Mouse (Mus musculus): ENCODE data around the gene Glra4.

Gene Glra4

DNA sequence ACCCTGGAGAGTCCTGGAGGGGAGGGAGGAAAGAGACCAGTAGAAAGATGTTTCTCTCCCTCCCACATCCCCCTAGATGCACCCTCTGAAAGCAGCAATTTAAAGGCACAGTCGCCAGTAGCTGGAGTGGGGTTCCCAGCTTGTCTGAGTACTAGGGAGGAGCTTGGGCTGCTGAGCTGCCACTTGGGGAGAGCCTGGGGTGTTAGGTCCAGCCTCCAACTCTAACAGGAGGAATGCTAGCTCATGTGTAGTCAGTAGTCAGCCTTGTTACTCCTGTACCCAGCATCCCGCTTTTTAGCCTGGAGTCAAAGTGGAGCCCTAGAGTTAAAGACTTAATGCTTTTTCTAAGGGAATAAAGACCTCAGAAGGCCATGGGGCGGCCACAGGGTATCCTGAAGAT lies at the start of gene Glra4:
Gene Glra4, minus strand, starts transcription at position 101 of the 400 bp plus-strand sequence.
- DNase-seq, result no peak

DNA sequence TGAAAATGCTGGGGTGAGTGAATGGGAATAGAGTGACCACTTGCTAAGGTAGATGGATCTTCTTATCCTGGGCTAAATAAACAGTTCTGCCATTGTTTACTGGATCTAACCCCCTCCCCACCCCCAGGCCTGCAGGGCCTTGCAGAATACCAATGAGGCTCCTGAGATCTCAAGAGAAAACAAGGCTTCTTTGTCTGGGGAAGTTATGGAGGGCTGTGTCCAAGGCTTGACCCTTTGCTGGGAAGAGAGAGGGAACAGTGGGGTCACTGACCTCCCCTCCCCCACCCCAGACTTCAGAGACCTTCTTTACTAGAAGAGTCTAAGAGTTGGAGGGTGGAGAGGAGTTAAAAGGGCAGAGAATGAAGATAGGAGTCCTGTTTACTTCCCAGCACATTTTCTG lies 48.7 kb upstream of the Glra4 start:
- DNase-seq, result peak; percentile 31

DNA sequence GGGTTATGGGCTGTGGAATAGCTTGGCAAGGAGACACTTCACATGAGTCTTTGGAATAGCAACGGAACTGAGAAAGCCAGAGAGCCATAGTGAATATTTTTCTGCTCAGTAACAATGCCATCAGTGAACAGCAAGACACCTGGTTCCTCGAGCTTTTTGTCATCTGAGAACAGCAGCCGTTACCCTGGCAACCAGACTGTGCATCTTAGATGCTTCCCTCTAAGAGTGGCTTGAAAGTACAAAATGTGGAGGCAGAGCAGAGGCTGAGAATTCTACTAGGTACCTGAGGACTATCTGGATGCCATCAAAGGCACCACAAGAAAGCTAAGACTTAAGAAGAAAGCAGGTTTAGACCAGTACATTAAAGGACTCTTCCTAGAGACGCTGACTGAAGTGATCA lies 45.1 kb upstream of the Glra4 start:
- no peak for DNase-seq

DNA sequence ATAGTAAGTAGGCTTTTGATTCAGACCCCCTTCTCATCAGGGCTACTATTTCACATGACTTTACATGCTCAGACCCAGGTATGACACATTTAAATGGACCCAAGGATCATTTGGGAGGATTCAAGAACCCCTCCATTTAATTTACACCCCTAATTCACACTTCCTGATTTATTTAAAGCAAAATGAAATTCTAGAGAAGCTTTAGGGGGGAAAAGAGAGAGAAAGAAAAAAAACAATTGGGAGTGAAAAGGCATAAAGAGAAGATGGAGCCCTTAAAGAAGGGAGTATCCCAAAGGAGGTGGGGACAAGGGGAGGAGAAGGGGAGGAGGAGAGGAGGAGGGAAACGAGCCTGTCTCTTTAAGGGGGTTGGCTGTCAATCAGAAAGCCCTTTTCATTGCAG lies 42.4 kb upstream of the Glra4 start, which contains the start of gene Plp1:
Gene Plp1, plus strand, starts transcription at position 301 of the 400 bp plus-strand sequence.
- no peak for DNase-seq

DNA sequence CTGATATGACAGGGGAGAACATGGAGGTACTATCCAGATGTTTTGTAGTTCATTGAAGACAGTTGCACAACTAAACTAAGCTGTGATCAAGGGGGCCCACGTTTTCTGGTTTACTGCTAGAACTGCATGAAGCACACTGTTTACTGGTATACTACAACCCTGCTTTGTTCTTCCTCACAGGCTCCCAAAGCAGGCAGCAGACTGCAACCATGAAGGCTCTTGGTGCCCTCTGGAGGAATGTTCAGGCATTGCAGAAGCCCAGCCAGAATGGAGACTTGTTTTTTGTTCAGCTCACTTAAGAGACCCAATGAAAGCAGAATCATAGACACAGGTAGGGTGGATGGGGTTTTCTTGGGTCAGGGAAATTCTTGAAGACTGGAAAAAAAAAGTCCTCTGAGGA lies 40.3 kb upstream of the Glra4 start:
- peak; percentile 69 for DNase-seq

DNA sequence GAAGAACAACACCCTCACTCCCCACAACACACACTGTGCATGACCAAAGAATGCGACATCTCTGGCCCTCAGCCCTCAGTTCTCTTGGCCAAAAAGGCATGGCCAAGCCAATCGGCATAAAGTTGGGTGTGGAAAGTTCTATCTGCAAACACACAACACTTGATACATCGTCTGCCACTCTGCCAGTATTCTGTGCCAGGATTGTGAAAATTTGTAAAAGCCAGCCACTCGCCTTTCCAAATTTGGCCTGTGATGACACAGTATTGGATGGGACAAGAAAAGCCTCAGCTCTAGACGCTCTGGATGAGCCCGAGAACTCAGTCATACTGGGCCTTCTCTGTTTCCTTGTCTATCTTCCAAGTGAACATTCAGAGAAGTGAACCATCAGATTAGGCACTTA lies 39.8 kb upstream of the Glra4 start:
- no peak for DNase-seq

DNA sequence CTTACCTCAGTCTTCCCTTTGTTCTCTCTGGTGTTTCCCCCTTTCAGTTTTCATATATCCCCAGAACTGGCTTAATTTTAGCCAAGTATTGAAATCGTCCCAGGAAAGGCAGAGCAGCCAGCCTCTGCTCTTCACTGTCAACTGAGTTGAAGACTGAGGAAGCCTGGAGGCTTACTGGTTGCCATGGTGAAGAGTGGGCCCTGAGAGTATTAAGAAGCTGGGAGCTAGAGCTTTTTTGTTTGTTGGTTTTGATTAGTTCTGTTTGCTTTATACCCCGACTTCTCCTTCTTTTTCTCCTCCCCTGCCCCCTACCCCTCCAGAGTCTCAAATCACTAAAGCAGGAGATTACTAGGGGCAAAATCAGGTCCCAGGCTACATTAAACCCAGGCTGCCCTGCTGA lies 17.3 kb upstream of the Glra4 start:
- DNase-seq, result peak; percentile 9

DNA sequence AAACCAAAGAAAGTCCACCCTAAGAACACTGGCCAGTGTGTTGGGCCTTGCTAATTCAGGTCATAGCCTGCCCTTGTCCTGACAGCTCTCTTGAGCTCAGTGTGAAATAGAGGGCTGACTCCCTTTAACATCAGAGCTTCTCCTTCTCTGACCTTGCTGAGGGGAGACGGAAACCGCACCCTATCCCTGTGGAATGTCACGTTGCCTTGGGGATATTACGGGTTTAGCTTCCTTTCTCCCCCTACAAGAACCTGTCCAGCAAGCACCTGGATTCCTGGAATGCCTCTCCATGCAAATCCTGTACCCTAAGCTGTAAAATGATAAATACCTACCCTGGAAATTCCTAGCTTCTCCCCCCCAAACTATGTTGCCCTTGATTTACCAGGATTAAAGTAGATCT lies 9.5 kb upstream of the Glra4 start:
- DNase-seq, result no peak

- no peak for DNase-seq
These were observed 679 bp downstream of the Glra4 start for GRCm38 (mm10) chrX:136779262-136779661.

GRCm38 (mm10) chrX:136778046-136778445 lies 1.9 kb downstream of the Glra4 start:
- DNase-seq, result no peak

GRCm38 (mm10) chrX:136773035-136773434 lies 6.9 kb downstream of the Glra4 start:
- DNase-seq, result no peak

GRCm38 (mm10) chrX:136761103-136762074 lies 18.6 kb downstream of the Glra4 start:
- DNase-seq, result peak; percentile 62

DNA sequence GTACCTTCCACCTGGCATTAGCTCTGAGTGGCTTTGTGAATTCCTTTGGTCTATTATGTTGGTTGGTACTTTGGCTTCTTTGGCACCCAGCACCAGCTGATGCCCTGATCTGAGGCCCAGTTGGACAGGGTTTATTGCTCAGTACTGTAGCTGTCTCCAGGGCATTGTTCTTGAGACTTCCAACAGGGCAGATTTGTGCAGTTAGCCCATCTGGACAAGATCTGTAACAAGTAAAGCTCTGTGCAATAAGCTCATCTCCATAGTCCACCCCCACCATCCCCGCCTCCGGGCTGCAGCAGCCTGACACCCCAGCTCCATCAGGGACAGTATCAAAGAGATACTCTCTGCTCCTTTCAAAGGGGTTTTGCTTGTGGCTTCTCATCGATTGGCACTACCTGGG lies 24.5 kb downstream of the Glra4 start:
- DNase-seq, result no peak

- DNase-seq, result no peak
These were observed 30.6 kb downstream of the Glra4 start for GRCm38 (mm10) chrX:136749329-136749728.

GRCm38 (mm10) chrX:136744663-136745062 lies 35.3 kb downstream of the Glra4 start:
- DNase-seq, result peak; percentile 2

DNA sequence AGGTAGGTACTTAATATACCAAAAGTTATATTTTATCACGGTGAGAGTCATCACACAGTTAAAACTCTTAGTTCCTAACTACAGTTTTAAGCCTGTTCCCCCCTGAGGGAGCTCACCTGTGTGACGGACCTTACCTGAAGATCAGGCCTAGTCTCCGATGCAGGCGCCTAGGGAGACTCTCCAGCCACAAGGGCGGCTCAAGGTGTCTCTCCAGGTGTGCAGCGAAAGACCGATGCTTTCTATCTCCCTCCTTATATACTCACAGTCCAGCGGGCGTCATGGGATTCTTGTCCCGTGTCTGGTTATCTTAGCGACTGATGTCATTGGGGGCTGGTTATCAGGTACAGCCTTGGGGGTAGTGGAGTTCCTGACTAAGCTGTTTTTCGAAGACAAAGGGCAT lies 36.5 kb downstream of the Glra4 start, which contains the start of gene Morf4l2:
Gene Morf4l2, minus strand, starts transcription at position 232 of the 400 bp plus-strand sequence.
- DNase-seq, result no peak

DNA sequence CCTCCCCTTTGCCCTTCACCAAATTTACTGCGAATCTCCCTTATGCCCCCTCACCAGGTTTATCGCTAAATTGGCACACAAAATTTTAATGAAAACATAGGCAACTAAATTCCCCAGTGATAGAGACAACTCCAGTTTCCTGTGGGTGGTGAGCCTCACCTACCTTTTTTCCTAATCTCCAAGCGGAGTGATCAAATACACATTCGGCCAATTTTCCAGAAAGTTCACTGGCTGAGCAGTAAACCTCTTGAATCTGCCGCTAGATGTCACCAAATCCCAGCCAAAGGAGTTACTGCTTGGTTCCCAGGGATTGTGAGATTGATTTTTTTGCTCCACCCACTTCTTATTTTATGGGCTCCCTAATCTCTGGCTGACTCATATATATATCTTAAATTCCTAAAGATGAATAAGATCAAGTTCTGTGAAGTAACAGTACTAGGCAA lies 37.3 kb downstream of the Glra4 start:
- peak; percentile 78 for DNase-seq

- peak; percentile 8 for DNase-seq
These were observed 37.7 kb downstream of the Glra4 start for GRCm38 (mm10) chrX:136742241-136742640.

DNA sequence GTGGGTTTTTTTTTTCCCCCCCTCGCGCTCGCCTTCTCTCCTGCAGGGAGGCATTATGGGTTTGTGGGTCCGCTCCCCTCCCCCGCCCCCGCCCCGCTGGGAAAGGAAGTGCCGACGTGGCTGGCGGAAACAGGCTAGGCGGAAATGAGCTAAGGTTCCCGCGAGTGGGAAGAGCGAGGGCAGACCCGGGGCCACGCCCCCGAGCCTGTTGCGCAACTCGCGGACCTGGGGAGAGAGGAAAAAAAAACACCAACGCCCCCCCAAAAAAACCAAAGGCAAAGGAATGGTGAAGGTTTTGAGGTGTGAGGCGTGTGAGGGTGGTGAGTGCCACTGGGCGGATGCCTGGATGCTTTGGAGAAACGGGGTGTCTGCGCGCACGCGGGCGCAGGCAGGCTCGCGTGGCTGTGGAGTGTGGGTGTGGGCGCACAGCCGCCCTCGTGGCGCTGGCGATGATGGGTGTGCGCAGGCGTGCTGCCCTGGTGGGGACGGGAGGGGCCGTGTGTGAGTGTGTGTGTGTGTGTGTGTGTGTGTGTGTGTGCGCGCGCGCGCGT lies 38.2 kb downstream of the Glra4 start:
- DNase-seq, result peak; percentile 78

- peak; percentile 91 for DNase-seq
These were observed 38.9 kb downstream of the Glra4 start for GRCm38 (mm10) chrX:136740791-136741650.

DNA sequence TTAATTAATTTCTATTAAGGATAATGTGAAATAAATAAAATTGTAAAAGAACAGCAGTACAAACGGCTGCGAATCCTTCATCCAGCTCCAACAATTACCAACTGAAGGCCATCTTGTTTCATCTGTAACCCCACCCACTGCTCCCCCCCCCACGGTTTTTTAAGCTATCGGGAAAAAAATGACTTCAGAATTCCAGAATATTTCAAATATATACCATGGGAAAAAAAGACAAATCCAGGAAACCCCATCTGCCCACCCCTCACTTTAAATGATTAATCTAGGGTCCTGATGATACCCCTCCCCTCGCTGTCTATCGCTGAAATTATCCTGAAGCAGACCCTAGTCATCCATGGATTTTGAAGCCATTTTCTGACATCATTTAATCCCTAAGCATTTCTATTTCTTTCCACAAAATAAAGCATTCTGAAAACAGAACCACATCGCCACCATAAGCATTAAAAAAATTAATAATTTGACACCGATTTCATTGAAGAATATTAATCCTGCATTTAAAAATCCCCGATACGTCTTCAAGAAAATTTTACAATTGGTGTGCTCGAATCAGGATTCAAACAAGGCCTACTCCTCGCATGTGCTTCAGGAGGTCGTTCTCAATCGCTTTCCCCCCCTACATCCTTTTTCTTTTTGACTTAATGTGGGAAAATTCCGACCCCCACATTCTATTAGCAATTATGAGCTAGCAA lies 39.7 kb downstream of the Glra4 start:
- DNase-seq, result peak; percentile 49

DNA sequence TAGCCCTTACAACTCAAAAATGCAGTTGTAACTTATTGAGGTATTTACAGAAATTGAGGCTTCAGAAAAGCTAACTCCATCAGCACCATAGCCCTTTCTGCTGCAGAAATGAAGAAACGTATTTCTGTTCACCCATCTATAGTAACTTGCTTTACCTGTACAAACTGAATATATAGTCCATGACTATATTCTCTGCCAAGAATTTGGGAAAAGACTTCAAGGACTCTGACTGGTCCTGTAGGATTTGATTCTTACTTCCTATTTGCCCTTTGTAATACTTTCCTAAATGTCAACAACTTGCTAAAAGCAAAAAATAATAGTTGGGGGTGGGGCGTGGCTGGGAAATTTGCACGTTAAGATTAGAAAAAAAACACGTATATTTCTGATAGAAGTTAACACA lies 47.9 kb downstream of the Glra4 start:
- no peak for DNase-seq

Data from embryo, embryonic 11 days (tissue).